Comparison of ENCODE assay signal across 12 mouse cellular contexts in the genomic region with DNA sequence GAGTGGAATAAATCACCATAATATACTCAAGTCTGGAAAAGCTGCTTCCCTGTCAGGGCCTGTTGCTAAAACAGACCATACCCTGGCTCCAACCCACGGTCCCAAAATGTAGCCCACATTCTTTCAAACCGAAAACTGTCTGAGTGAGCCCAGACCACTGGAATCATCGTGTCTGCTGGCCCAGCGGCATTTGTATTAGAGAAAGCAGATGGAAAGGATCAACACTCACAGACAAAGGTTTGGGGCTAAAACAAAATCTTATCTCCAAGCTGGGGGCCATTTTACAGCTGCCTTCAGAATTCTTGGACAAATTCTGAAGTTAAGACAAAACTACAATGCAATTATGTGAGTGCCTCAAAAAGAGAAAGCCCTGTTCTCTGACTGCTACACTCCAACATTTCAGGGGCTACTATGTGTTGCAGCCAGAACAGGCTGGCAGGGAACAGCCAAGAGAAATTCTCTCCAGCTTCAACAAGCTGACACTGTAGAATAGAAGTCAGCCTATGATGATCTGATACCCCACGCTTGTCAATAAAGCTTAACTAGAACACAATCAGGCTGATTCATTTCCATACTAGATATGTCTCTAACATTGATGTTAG.
A peak's percentile ranks its signal among the peaks of the same experiment; 100 is the strongest.
DNase-seq lines count a peak whose midpoint lies in the region; ATAC-seq lines count a peak whose summit lies in the region.
"Had no signal": no experiment of that assay in that cellular context is flagged by ENCODE, and none has a peak within 500 bp of the region (broad histone marks: within the 10 kb centered on the region; RNA-seq: fewer than 3 reads in every experiment).

No protein-coding gene starts in this region.

- WGBS in kidney, embryonic 14.5 days, result 67% methylated on average over 5 of the region's 5 CpGs
- 53% methylated on average over 5 of the region's 5 CpGs for WGBS in heart, embryonic 12.5 days
- 52% methylated on average over 5 of the region's 5 CpGs for WGBS in intestine, embryonic 16.5 days

- H3K27ac ChIP-seq in kidney, embryonic 14.5 days (ENCODE audit: low read depth, low read length), result peak overlapping the region; percentile 38; the same call in 1 of the 2 replicates
- 0 out of 2 replicates have a peak overlapping the region, but pooled peaks have one; percentile 3 for H3K27ac ChIP-seq in heart, embryonic 12.5 days (ENCODE audit: poor library complexity, severe bottlenecking)
- H3K27ac ChIP-seq in intestine, embryonic 16.5 days (ENCODE audit: low read length), result peak overlapping the region; percentile 77
- H3K27ac ChIP-seq: heart, adult 2 months had no signal

- ATAC-seq in kidney, embryonic 14.5 days (ENCODE audit: low FRiP score, low TSS enrichment), result no peak
- no peak for ATAC-seq in heart, embryonic 12.5 days (ENCODE audit: insufficient number of reproducible peaks, low FRiP score)
- peak; percentile 40; the same call in 1 of the 2 replicates for ATAC-seq in intestine, embryonic 16.5 days
- ATAC-seq: forebrain, embryonic 14.5 days had no signal

- H3K4me3 ChIP-seq in kidney, embryonic 14.5 days (ENCODE audit: low read length), result no peak overlapping the region
- H3K4me3 ChIP-seq in heart, embryonic 12.5 days, result no peak overlapping the region
- no peak overlapping the region for H3K4me3 ChIP-seq in intestine, embryonic 16.5 days (ENCODE audit: low read length)
- H3K4me3 ChIP-seq: heart, adult 2 months had no signal

- H3K9me3 ChIP-seq in kidney, embryonic 14.5 days (ENCODE audit: control insufficient read depth, low read length), result no peaks in the 10 kb centered on the region
- no peaks in the 10 kb centered on the region for H3K9me3 ChIP-seq in heart, embryonic 12.5 days (replicated peaks)
- no peaks in the 10 kb centered on the region for H3K9me3 ChIP-seq in intestine, embryonic 16.5 days (ENCODE audit: control insufficient read depth, low read length)

- H3K36me3 ChIP-seq in kidney, embryonic 14.5 days (ENCODE audit: control insufficient read depth, insufficient read depth, low read length), result peaks cover 12% of the 10 kb centered on the region; the same call in 1 of the 2 replicates
- H3K36me3 ChIP-seq in heart, embryonic 12.5 days, result peaks cover 8% of the 10 kb centered on the region; the same call in 1 of the 2 replicates
- H3K36me3 ChIP-seq in intestine, embryonic 16.5 days (ENCODE audit: control insufficient read depth, insufficient read depth, low read length), result peaks cover 6% of the 10 kb centered on the region

- H3K4me1 ChIP-seq in kidney, embryonic 14.5 days (ENCODE audit: control insufficient read depth, insufficient read depth, low read length), result peaks cover 30% of the 10 kb centered on the region
- H3K4me1 ChIP-seq in heart, embryonic 12.5 days (replicated peaks), result peaks cover 23% of the 10 kb centered on the region
- H3K4me1 ChIP-seq in intestine, embryonic 16.5 days (ENCODE audit: control insufficient read depth, insufficient read depth, low read length), result peaks cover 5% of the 10 kb centered on the region; the same call in 1 of the 2 replicates

- H3K27me3 ChIP-seq in kidney, embryonic 14.5 days (ENCODE audit: control insufficient read depth, insufficient read depth, low read length), result no peaks in the 10 kb centered on the region
- H3K27me3 ChIP-seq in heart, embryonic 12.5 days (replicated peaks), result no peaks in the 10 kb centered on the region
- no peaks in the 10 kb centered on the region for H3K27me3 ChIP-seq in intestine, embryonic 16.5 days (replicated peaks; ENCODE audit: control insufficient read depth, insufficient read depth, low read length)

- H3K9ac ChIP-seq in kidney, embryonic 14.5 days (ENCODE audit: low read depth, low read length), result no peak overlapping the region
- H3K9ac ChIP-seq in heart, embryonic 12.5 days, result no peak overlapping the region
- H3K9ac ChIP-seq in intestine, embryonic 16.5 days (ENCODE audit: low read depth, low read length), result no peak overlapping the region

- no peak overlapping the region for H3K4me2 ChIP-seq in kidney, embryonic 14.5 days (replicated peaks; ENCODE audit: low read depth, low read length)
- no peak overlapping the region for H3K4me2 ChIP-seq in heart, embryonic 12.5 days
- H3K4me2 ChIP-seq in intestine, embryonic 16.5 days (ENCODE audit: low read depth, low read length), result no peak overlapping the region

- no peak for DNase-seq in kidney, postnatal 25 days
- peak; percentile 70 for DNase-seq in lung, postnatal 36 days
- no peak for DNase-seq in adrenal gland, postnatal 14 days
- DNase-seq in layer of hippocampus, adult 9-10 months (ENCODE audit: low spot score), result no peak
- no peak for DNase-seq in left cerebral cortex, adult 9 months (ENCODE audit: low spot score in 2 of 2)
- DNase-seq: adrenal gland, postnatal 10 days; thymus, postnatal 14 days had no signal

Comparison
In these comparisons a context has a peak if more than half of its experiments do, and no peak if none do; other contexts are left out.
1. H3K27ac ChIP-seq: peak in every context shown above with its lines; median percentile 77 in intestine, embryonic 16.5 days; 38 in kidney, embryonic 14.5 days; 3 in heart, embryonic 12.5 days.